Mouse (Mus musculus) bone marrow, adult 2 months (tissue): ENCODE measurements around the gene Malsu1.

Source experiments
- CTCF ChIP-seq: fragments of 200-500 bp; IDR thresholded peaks from 2 replicates; pipeline ENCODE4 v1.5.1; 2011; ENCODE audit warnings: low read length, control low read depth; ENCODE audit not compliant: control insufficient read depth, insufficient read depth
- POLR2A ChIP-seq: fragments of 200-500 bp; IDR thresholded peaks from 2 replicates; pipeline ENCODE4 v1.6.1; 2011; ENCODE audit warnings: low read depth, mild to moderate bottlenecking, control low read depth, low read length, borderline replicate concordance; ENCODE audit not compliant: control insufficient read depth

GRCm38 (mm10) chr6:49031230-49031629 is 42.4 kb upstream of the Malsu1 start:
- TF ChIP-seq CTCF (no peak), POLR2A (no peak)
